Mouse (Mus musculus) cerebellum, adult 2 months (tissue): ENCODE measurements at regions not wholly inside any gene's neighbourhood (a gene's known extent, or its start where the extent isn't known, plus 50 kb on each side); places are given as distances from the start of the nearest gene placed in this dataset.

Experiments
- CTCF ChIP-seq: fragments of 200-500 bp; IDR thresholded peaks from 2 replicates; pipeline ENCODE4 v1.5.1; 2011; ENCODE audit warnings: low read depth, mild to moderate bottlenecking, control low read depth, low read length, moderate library complexity, borderline replicate concordance; ENCODE audit not compliant: insufficient read depth
- POLR2A ChIP-seq: fragments of 200-500 bp; IDR thresholded peaks from 2 replicates; pipeline ENCODE4 v1.6.1; 2011; ENCODE audit warnings: low read length, control low read depth, borderline replicate concordance; ENCODE audit not compliant: insufficient read depth

DNA sequence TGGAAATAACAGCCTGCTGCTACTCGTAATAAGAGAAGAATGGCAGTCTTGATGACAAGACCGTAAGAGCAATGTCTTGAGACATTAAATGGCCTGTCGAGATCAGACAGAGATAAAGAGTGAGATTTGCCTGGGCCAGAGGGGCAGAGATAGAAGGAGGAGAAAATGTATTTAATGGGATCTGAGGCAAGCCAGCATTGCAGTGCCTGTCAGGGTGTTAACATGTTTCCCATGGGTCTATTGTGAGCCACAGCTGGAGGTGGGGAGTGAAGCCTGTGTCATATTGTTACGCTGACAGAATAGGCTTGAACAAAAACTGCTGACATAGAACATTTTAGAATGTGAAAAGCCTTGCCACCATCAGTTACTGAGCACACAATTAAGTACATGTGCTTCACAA, 1523.3 kb upstream of the Cdh8 start:
- TF ChIP-seq CTCF = no peak
- no peak for TF ChIP-seq POLR2A
